Mouse (Mus musculus) lung, postnatal 10 days (tissue): ENCODE data around the gene Stoml1.
A peak's percentile ranks its signal among the peaks of the same experiment; 100 is the strongest.

Source experiments
- DNase-seq: peaks from one replicate; pipeline ENCODE4 v3.0.0; 2021

Gene Stoml1

GRCm38 (mm10) chr9:58272855-58273254 lies 19.9 kb downstream of the Stoml1 start:
- DNase-seq = no peak

- DNase-seq = no peak
These were observed 21.2 kb downstream of the Stoml1 start for GRCm38 (mm10) chr9:58274101-58274604.

GRCm38 (mm10) chr9:58274626-58275025 lies 21.7 kb downstream of the Stoml1 start:
- no peak for DNase-seq

- DNase-seq = peak; percentile 80
These were observed 22.3 kb downstream of the Stoml1 start for GRCm38 (mm10) chr9:58275115-58275774.

GRCm38 (mm10) chr9:58275797-58276196 lies 22.8 kb downstream of the Stoml1 start:
- DNase-seq = no peak

GRCm38 (mm10) chr9:58276346-58276745 lies 23.4 kb downstream of the Stoml1 start:
- DNase-seq = no peak

- DNase-seq = no peak
These were observed 25.3 kb downstream of the Stoml1 start for GRCm38 (mm10) chr9:58278313-58278712.

GRCm38 (mm10) chr9:58278821-58279723 lies 26.1 kb downstream of the Stoml1 start:
- DNase-seq = no peak

GRCm38 (mm10) chr9:58279780-58280179 lies 26.8 kb downstream of the Stoml1 start:
- DNase-seq = no peak

- peak; percentile 92 for DNase-seq
These were observed 27.5 kb downstream of the Stoml1 start for GRCm38 (mm10) chr9:58280259-58281109.

GRCm38 (mm10) chr9:58281597-58281996 lies 28.6 kb downstream of the Stoml1 start:
- DNase-seq = peak; percentile 55

GRCm38 (mm10) chr9:58283431-58283830 lies 30.5 kb downstream of the Stoml1 start:
- peak; percentile 48 for DNase-seq

- DNase-seq = no peak
These were observed 36.1 kb downstream of the Stoml1 start for GRCm38 (mm10) chr9:58289090-58289489.

- no peak for DNase-seq
These were observed 36.9 kb downstream of the Stoml1 start for GRCm38 (mm10) chr9:58289901-58290300.

- DNase-seq = no peak
These were observed 41.6 kb downstream of the Stoml1 start for GRCm38 (mm10) chr9:58294527-58294926.

GRCm38 (mm10) chr9:58295345-58295744 lies 42.4 kb downstream of the Stoml1 start:
- no peak for DNase-seq

- DNase-seq = peak; percentile 85
These were observed 42.9 kb downstream of the Stoml1 start for GRCm38 (mm10) chr9:58295766-58296361.

GRCm38 (mm10) chr9:58297065-58297464 lies 44.1 kb downstream of the Stoml1 start:
- no peak for DNase-seq

GRCm38 (mm10) chr9:58297961-58298477 lies 45.1 kb downstream of the Stoml1 start:
- DNase-seq = no peak

- DNase-seq = peak; percentile 64
These were observed 46.4 kb downstream of the Stoml1 start for GRCm38 (mm10) chr9:58299356-58299799.

GRCm38 (mm10) chr9:58303115-58303514 lies 50.2 kb downstream of the Stoml1 start:
- DNase-seq = no peak
